In genomic region chr6:39611296-39611695, GRCm38 (mm10) we compare ENCODE assay signal across 23 mouse cellular contexts. TPM values are rescaled to one million over a fixed set of nuclear protein-coding genes. Genes with fewer than 3 reads are reported as not detected.
"Had no signal": no experiment of that assay in that cellular context is flagged by ENCODE, and none has a peak within 500 bp of the region (broad histone marks: within the 10 kb centered on the region; RNA-seq: fewer than 3 reads in every experiment).

No protein-coding gene starts in this region.

- H3K27me3 ChIP-seq: heart, embryonic 13.5 days; heart, embryonic 15.5 days; hindbrain, embryonic 13.5 days; hindbrain, embryonic 15.5 days; kidney, embryonic 15.5 days; limb, embryonic 13.5 days; limb, embryonic 15.5 days; liver, embryonic 12.5 days had no signal

- H3K4me3 ChIP-seq: heart, adult 2 months; heart, embryonic 13.5 days; heart, embryonic 15.5 days; hindbrain, embryonic 13.5 days; hindbrain, embryonic 15.5 days; kidney, embryonic 15.5 days; limb, embryonic 13.5 days; limb, embryonic 15.5 days; liver, embryonic 12.5 days had no signal

- H3K27ac ChIP-seq: heart, adult 2 months; heart, embryonic 13.5 days; heart, embryonic 15.5 days; hindbrain, embryonic 13.5 days; hindbrain, embryonic 15.5 days; hindbrain, postnatal 0 days; kidney, embryonic 15.5 days; limb, embryonic 13.5 days; limb, embryonic 15.5 days; liver, embryonic 12.5 days; liver, embryonic 14.5 days had no signal

- DNase-seq: gastrocnemius, postnatal 14 days; gastrocnemius, postnatal 36 days; heart, adult 11 months; heart, adult 2 months; heart, postnatal 14 days; heart, postnatal 36 days; kidney, adult 11 months; layer of hippocampus, adult 9-11 months; layer of hippocampus, postnatal 36 days; left cerebral cortex, postnatal 4 days had no signal

- ATAC-seq: hindbrain, postnatal 0 days; intestine, embryonic 16.5 days; liver, embryonic 12.5 days had no signal

- H3K4me2 ChIP-seq: heart, embryonic 11.5 days; heart, embryonic 13.5 days; heart, embryonic 15.5 days; hindbrain, embryonic 13.5 days; hindbrain, embryonic 15.5 days; kidney, embryonic 15.5 days; limb, embryonic 13.5 days; limb, embryonic 15.5 days; liver, embryonic 12.5 days had no signal

- H3K9ac ChIP-seq: heart, embryonic 13.5 days; heart, embryonic 15.5 days; hindbrain, embryonic 13.5 days; hindbrain, embryonic 15.5 days; kidney, embryonic 15.5 days; limb, embryonic 13.5 days; limb, embryonic 15.5 days; liver, embryonic 12.5 days; liver, embryonic 14.5 days had no signal

- H3K4me1 ChIP-seq: hindbrain, embryonic 13.5 days; hindbrain, embryonic 15.5 days; limb, embryonic 13.5 days; limb, embryonic 15.5 days; liver, embryonic 12.5 days had no signal

- H3K9me3 ChIP-seq: heart, embryonic 13.5 days; heart, embryonic 15.5 days; hindbrain, embryonic 13.5 days; hindbrain, embryonic 15.5 days; kidney, embryonic 15.5 days; limb, embryonic 13.5 days; limb, embryonic 15.5 days; liver, embryonic 12.5 days had no signal

RNA-seq across cellular contexts. Expression of gene Gm42420, which starts 25.7 kb away (rescaled TPM):
- polyA plus RNA-seq: heart, embryonic 15.5 days; hindbrain, embryonic 13.5 days; kidney, embryonic 15.5 days; liver, adult 2 months had no signal
